Mouse (Mus musculus): ENCODE data around the gene Spem1. TPM values are rescaled to one million over a fixed set of nuclear protein-coding genes. Genes with fewer than 3 reads are reported as not detected.

Gene Spem1
- polyA plus RNA-seq, 1 experiment: 0.41 TPM

DNA sequence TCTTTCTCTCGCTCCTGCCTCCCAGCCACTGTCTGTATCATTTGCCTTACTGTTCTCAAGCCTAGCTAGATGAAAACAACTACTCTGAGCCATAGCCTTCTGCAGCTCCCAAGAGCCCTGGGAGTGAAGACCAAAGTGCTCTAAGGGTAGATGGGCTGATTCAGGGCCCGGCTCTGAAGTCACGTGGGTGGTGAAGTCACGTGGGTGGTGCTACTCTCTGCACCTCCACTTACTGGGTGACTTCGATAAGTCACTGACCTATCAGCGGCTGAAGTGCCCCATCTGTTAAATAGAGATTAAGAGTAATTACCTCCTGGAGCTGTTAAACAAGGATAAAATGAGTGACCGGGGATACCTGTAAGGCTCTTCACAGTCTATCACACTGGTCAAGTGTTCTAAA is 32.0 kb upstream of the Spem1 start:
- WGBS: 41% methylated on average over 7 of the region's 7 CpGs
- no peak for TF ChIP-seq POLR2A (IDR thresholded peaks at IDR 0.05; ENCODE audit: borderline replicate concordance, extremely low read depth, low read depth, low read length)
- no peak for TF ChIP-seq CTCF (IDR thresholded peaks at IDR 0.05; ENCODE audit: insufficient read depth, low read length)
- H3K4me3 ChIP-seq (replicated peaks; ENCODE audit: extremely low read depth, low read depth, low read length): no peak overlapping the region
- DNase-seq: no peak
- peaks cover 22% of the 10 kb centered on the region for H3K4me1 ChIP-seq (ENCODE audit: control insufficient read depth, insufficient read depth, low read length)

DNA sequence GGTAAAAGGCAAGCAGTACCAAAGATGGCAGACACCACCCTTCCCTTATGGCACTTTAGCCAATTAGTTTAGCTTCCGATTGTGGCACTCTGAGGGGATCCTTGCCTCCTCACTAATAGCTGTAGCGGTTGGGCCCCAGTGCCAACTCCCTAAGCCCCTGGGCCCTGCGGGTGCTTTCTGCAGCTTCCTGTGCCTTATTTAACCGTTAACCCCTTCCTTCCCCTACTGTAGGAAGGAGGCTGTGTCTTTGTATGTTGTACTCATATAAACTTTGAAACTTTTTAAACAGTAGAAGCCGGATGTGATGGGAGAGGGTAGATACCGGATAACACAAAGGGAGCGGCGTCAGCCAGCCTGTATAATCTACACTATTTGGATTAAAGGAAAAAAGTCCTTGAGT is 28.8 kb upstream of the Spem1 start:
- no peak overlapping the region for H3K4me3 ChIP-seq (replicated peaks; ENCODE audit: extremely low read depth, low read depth, low read length)
- TF ChIP-seq CTCF (IDR thresholded peaks at IDR 0.05; ENCODE audit: insufficient read depth, low read length) (no peak), POLR2A (IDR thresholded peaks at IDR 0.05; ENCODE audit: borderline replicate concordance, extremely low read depth, low read depth, low read length) (no peak)
- 47% methylated on average over 8 of the region's 8 CpGs for WGBS
- peaks cover 27% of the 10 kb centered on the region for H3K4me1 ChIP-seq (ENCODE audit: control insufficient read depth, insufficient read depth, low read length)
- DNase-seq: no peak

DNA sequence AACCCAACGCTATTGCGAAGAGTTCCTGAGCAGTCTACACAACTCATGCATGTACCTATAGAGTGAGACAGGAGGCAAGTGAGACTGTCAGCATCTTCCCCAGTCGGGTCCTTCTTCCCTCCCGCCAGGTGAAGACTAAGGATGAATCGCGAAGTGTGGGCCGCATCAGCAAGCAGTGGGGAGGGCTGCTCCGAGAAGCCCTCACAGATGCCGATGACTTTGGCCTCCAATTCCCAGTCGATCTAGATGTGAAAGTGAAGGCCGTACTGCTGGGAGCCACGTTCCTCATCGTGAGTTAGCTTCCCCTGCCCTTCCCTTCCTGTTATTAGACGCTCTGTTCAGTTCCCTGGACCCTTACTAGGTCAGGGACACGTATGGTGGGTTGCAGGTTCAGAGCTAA is 27.9 kb upstream of the Spem1 start:
- Histone ChIP-seq H3K4me3 (replicated peaks; ENCODE audit: extremely low read depth, low read depth, low read length) (no peak overlapping the region), H3K4me1 (ENCODE audit: control insufficient read depth, insufficient read depth, low read length) (peaks cover 26% of the 10 kb centered on the region)
- TF ChIP-seq POLR2A (IDR thresholded peaks at IDR 0.05; ENCODE audit: borderline replicate concordance, extremely low read depth, low read depth, low read length) (no peak), CTCF (IDR thresholded peaks at IDR 0.05; ENCODE audit: insufficient read depth, low read length) (no peak)
- 81% methylated on average over 15 of the region's 15 CpGs for WGBS
- no peak for DNase-seq

DNA sequence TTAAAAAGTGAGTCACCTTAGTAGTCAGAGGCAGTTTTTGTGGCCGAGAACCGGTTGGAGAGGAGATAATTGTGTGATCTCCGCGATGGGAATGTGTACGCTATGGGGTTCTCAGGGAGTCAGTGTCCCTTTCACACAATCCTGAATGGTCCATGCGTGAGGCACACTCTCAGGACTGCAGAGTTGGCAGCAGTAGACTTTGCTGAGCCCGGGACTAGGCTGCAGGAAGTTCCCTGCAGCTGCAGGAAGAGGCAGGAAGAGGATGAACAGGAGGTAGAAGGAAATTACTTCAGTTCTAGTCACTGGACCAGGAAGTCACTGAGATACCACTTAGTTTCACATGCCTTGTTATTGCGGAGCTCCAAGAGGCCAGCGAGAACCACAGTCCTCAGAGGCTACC is 27.1 kb upstream of the Spem1 start:
- TF ChIP-seq CTCF (IDR thresholded peaks at IDR 0.05; ENCODE audit: insufficient read depth, low read length) (no peak), POLR2A (IDR thresholded peaks at IDR 0.05; ENCODE audit: borderline replicate concordance, extremely low read depth, low read depth, low read length) (no peak)
- Histone ChIP-seq H3K4me1 (ENCODE audit: control insufficient read depth, insufficient read depth, low read length) (peaks cover 25% of the 10 kb centered on the region), H3K4me3 (replicated peaks; ENCODE audit: extremely low read depth, low read depth, low read length) (no peak overlapping the region)
- DNase-seq: no peak
- WGBS: 53% methylated on average over 9 of the region's 9 CpGs

DNA sequence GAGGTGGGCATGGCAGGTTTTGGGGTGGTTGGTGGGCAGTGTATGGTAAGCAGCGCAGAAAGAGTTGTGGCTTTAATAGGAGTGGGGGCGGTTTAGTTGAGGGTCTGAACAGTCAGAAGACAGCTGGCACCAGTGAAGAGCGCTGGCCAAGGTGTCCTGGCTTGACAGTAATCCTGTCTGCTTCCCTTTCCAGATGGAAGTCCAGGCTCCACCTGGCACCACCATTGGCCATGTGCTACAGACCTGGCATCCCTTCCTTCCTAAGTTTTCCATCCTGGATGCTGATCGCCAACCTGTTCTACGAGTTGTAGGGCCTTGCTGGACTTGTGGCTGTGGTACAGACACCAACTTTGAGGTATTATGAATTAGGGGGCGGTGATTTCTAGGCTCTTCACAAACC is 26.0 kb upstream of the Spem1 start:
- H3K4me1 ChIP-seq (ENCODE audit: control insufficient read depth, insufficient read depth, low read length): peaks cover 23% of the 10 kb centered on the region
- H3K4me3 ChIP-seq (replicated peaks; ENCODE audit: extremely low read depth, low read depth, low read length): no peak overlapping the region
- no peak for DNase-seq
- TF ChIP-seq CTCF (IDR thresholded peaks at IDR 0.05; ENCODE audit: insufficient read depth, low read length) (no peak), POLR2A (IDR thresholded peaks at IDR 0.05; ENCODE audit: borderline replicate concordance, extremely low read depth, low read depth, low read length) (no peak)
- WGBS: 94% methylated on average over 6 of the region's 6 CpGs

DNA sequence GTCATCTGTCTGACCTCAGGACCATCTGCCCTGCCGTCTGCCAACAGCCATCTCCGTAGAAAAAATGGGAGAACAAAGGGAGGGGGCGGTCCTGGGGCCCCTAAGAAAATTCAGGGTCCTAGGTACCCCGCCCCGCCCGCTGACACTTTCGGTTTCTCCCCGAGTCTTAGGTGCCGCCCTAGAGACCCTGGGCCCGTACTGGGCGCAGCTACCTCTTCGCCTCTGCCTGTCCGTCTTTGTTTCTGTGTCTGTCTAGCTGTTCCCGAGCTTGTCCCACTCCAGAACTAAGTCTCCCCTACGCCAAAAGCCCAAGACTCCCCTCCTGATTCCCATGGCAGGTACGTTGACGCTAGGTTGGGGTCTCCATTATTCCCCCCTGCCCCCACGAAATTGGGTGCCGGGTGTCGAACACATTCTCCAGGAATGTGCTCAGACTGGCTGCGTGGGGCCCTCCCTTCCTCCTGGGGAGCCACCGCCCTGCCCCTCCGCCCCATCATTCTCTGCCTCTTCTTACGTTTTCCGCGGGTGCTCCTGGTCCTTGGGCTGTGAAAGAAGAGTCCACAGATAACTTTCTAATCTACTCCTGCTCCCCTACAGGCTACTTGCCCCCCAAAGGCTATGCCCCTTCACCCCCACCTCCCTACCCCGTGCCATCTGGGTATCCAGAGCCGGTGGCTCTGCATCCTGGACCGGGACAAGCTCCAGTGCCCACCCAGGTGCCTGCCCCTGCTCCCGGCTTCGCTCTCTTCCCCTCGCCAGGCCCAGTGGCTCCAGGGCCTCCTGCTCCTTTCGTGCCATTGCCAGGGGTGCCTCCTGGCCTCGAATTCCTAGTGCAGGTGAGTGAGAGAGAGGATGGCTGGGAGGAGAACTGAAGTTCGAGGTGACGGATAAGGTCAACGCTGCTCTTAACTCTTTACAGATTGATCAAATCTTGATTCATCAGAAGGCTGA is 25.0 kb upstream of the Spem1 start:
- DNase-seq: peak; percentile 60
- 7% methylated on average over 37 of the region's 37 CpGs for WGBS
- Histone ChIP-seq H3K4me1 (ENCODE audit: control insufficient read depth, insufficient read depth, low read length) (peaks cover 21% of the 10 kb centered on the region), H3K4me3 (replicated peaks; ENCODE audit: extremely low read depth, low read depth, low read length) (peak overlapping the region; percentile 88)
- TF ChIP-seq CTCF (IDR thresholded peaks at IDR 0.05; ENCODE audit: insufficient read depth, low read length): no peak
- TF ChIP-seq POLR2A (IDR thresholded peaks at IDR 0.05; ENCODE audit: borderline replicate concordance, extremely low read depth, low read depth, low read length): no peak; the same call in 1 of the 2 replicates

DNA sequence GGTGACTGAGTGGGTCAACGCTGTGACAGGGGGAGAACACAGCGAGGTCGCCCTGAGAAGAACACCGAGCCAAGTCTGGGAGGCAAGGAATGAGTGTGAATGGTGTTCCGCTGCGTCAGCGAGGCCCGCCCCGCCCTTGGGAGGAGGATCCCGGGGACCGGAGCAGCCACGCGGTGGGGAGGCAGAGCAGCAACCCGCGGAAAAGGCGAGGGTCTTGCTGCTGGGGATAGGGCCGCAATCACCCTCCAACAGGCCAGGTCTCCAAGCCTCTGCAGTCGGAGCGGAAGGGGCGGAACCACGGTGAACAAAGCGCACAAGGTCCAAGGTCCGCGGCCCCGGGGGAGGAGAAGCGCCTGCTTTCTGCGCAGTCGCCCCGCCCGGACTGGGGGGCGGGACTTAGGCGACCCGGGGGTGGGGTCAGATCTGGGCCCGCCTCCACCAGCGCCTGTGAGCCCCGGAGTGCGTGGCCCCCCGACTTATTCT is 24.3 kb upstream of the Spem1 start, which contains the start of gene Plscr3:
Plscr3 (plus strand) TSS at position 179 of the 483 bp plus-strand sequence.
- TF ChIP-seq CTCF (IDR thresholded peaks at IDR 0.05; ENCODE audit: insufficient read depth, low read length) (no peak), POLR2A (IDR thresholded peaks at IDR 0.05; ENCODE audit: borderline replicate concordance, extremely low read depth, low read depth, low read length) (peak; percentile 85; the same call in 1 of the 2 replicates)
- DNase-seq: peak; percentile 94
- Histone ChIP-seq H3K4me1 (ENCODE audit: control insufficient read depth, insufficient read depth, low read length) (peaks cover 19% of the 10 kb centered on the region), H3K4me3 (replicated peaks; ENCODE audit: extremely low read depth, low read depth, low read length) (peak within 1 kb of the TSS; percentile 88)
- 1% methylated on average over 36 of the region's 38 CpGs for WGBS

DNA sequence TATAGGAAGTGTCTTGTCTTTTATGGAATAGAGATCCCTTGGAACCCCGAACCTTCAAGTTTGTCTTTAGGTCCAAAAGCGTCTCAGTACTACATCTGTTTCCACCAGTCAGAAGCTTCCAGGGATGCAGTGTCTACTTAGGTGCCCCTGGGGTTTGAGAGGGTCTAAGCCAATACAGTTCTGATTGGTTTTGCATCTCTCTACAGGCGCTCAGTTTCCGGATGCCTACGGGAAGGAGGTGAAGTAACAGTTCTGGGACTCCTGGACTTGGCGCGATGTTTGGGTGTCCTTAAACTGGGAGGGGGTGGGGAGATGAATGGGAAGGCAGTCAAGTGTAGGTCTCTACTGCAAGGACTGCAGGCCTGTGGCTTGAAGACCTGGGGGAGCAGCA is 16.7 kb upstream of the Spem1 start:
- no peak for TF ChIP-seq CTCF (IDR thresholded peaks at IDR 0.05; ENCODE audit: insufficient read depth, low read length)
- no peak for TF ChIP-seq POLR2A (IDR thresholded peaks at IDR 0.05; ENCODE audit: borderline replicate concordance, extremely low read depth, low read depth, low read length)
- 1% methylated on average over 7 of the region's 7 CpGs for WGBS
- 0 out of 2 replicates have a peak, but pooled peaks cover 2% of the 10 kb centered on the region for H3K4me1 ChIP-seq (ENCODE audit: control insufficient read depth, insufficient read depth, low read length)
- DNase-seq: no peak
- peak overlapping the region; percentile 99 for H3K4me3 ChIP-seq (replicated peaks; ENCODE audit: extremely low read depth, low read depth, low read length)

DNA sequence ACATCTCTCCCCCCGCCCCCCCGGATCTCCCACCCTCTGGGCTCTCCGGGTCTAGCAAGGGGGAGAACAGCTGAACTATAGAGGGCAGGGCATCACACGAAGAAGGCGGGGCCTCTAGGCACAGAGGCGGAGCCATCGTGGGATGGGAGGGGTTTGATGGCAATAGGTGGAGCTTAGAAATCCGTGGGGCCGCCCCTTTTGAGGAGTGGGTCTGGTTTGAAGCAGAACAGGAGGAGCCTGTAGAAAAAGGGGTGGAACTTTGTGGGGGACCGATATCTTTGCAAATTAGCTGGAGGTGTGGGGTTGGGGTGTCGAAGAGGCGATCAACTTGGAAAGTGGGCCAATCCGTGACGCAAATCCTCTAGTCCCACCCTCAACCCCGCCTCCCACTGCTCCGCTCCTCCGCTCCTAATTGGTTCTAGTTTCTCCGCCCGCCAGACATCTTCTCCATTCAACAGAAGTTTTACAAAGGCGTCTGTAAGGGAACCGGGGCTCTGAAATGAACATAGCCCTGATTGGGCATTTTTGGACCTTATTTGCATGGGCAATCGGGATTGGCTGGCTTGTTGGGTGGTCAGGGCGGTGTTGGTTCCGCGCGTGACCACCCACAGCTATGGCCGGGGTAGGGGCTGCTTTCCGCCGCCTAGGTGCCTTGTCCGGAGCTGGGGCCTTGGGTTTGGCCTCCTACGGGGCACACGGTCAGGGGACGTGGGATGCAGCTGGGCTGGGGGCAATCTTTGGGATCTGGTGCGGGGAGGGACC is 16.2 kb upstream of the Spem1 start, which contains the start of gene Tmem256:
Tmem256 (plus strand) TSS at position 563 of the 762 bp plus-strand sequence.
- TF ChIP-seq POLR2A (IDR thresholded peaks at IDR 0.05; ENCODE audit: borderline replicate concordance, extremely low read depth, low read depth, low read length): peak; percentile 90
- TF ChIP-seq CTCF (IDR thresholded peaks at IDR 0.05; ENCODE audit: insufficient read depth, low read length): no peak

More for the DNA sequence above, 16.2 kb upstream of the Spem1 start, which contains the start of gene Tmem256:
- Histone ChIP-seq H3K4me3 (replicated peaks; ENCODE audit: extremely low read depth, low read depth, low read length) (peak within 1 kb of the TSS; percentile 99), H3K4me1 (ENCODE audit: control insufficient read depth, insufficient read depth, low read length) (0 out of 2 replicates have a peak, but pooled peaks cover 2% of the 10 kb centered on the region)
- DNase-seq: peak; percentile 95
- under 1% methylated on average over 34 of the region's 34 CpGs for WGBS
